Mouse (Mus musculus): ENCODE data around the gene Aqp1. TPM values are rescaled to one million over a fixed set of nuclear protein-coding genes. Genes with fewer than 3 reads are reported as not detected.

The Aqp1 gene
- total and polyA plus RNA-seq, 3 experiments = 57.2 to 95.3 TPM; not detected in 1

GRCm38 (mm10) chr6:55379641-55380335 lies 43.6 kb downstream of the Aqp1 start:
- H3K27ac ChIP-seq (ENCODE audit: control insufficient read depth, low read depth, low read length) = no peak overlapping the region
- TF ChIP-seq SMC3 (IDR thresholded peaks at IDR 0.05; ENCODE audit: low read depth, low read length) (peak; percentile 58), MAX (IDR thresholded peaks at IDR 0.05; ENCODE audit: low read length) (no peak), USF2 (IDR thresholded peaks at IDR 0.05; ENCODE audit: borderline replicate concordance in 1 of 2, insufficient read depth in 1 of 2, low read depth in 1 of 2, low read length in 2 of 2) (no peak), MAFK (IDR thresholded peaks at IDR 0.05; ENCODE audit: borderline replicate concordance, low read depth, low read length) (no peak), NELFE (IDR thresholded peaks at IDR 0.05; ENCODE audit: low read depth, low read length) (no peak), CTCF (IDR thresholded peaks at IDR 0.05 in 2 of 3, conservative IDR thresholded peaks at IDR 0.05 in 1 of 3; ENCODE audit: control insufficient read depth in 1 of 3, insufficient read depth in 1 of 3, low read depth in 2 of 3, low read length in 3 of 3, poor library complexity in 1 of 3, severe bottlenecking in 1 of 3) (peak; percentile 59 to 79 (median 63)), ZC3H11A (IDR thresholded peaks at IDR 0.05; ENCODE audit: low read depth, low read length) (no peak), MEF2A (IDR thresholded peaks at IDR 0.05; ENCODE audit: extremely low read depth, insufficient replicate concordance, low read depth, low read length, poor library complexity, severe bottlenecking) (no peak), POLR2AphosphoS2 (IDR thresholded peaks at IDR 0.05; ENCODE audit: low read length) (no peak), MXI1 (IDR thresholded peaks at IDR 0.05; ENCODE audit: low read depth, low read length) (no peak), POLR2AphosphoS5 (IDR thresholded peaks at IDR 0.05; ENCODE audit: borderline replicate concordance, low read depth, low read length) (no peak), UBTF (IDR thresholded peaks at IDR 0.05; ENCODE audit: borderline replicate concordance, insufficient read depth, low read depth, low read length) (no peak), MYC (IDR thresholded peaks at IDR 0.05; ENCODE audit: low read depth, low read length) (no peak), RAD21 (IDR thresholded peaks at IDR 0.05; ENCODE audit: low read depth, low read length) (peak; percentile 39), KAT2A (conservative IDR thresholded peaks at IDR 0.05; ENCODE audit: low read depth, low read length) (no peak), ZNF384 (IDR thresholded peaks at IDR 0.05; ENCODE audit: low read depth, low read length) (no peak), MAZ (IDR thresholded peaks at IDR 0.05; ENCODE audit: low read depth, low read length) (no peak), ELF1 (IDR thresholded peaks at IDR 0.05; ENCODE audit: low read depth, low read length) (no peak)
- no peaks in the 10 kb centered on the region for H3K36me3 ChIP-seq (ENCODE audit: control insufficient read depth in 1 of 2, insufficient read depth in 2 of 2, low read length in 2 of 2)
- no peaks in the 10 kb centered on the region for H3K9me3 ChIP-seq (replicated peaks; ENCODE audit: insufficient read depth, low read length)
- H3K79me2 ChIP-seq (ENCODE audit: control insufficient read depth, insufficient read depth, low read length, poor library complexity) = no peaks in the 10 kb centered on the region
- no peaks in the 10 kb centered on the region for H3K4me1 ChIP-seq (ENCODE audit: control insufficient read depth in 1 of 2, insufficient read depth in 2 of 2, low read length in 2 of 2)
- no peaks in the 10 kb centered on the region for H3K27me3 ChIP-seq (ENCODE audit: control insufficient read depth in 1 of 2, insufficient read depth in 2 of 2, low read length in 2 of 2)
- peak; percentile 60 for DNase-seq (ENCODE audit: low read depth, low spot score)
- no peak overlapping the region for H3K4me3 ChIP-seq (ENCODE audit: control insufficient read depth in 1 of 2, insufficient read depth in 1 of 2, low read depth in 2 of 2, low read length in 2 of 2)
- no peak overlapping the region for H3K9ac ChIP-seq (ENCODE audit: control insufficient read depth, low read depth, low read length, poor library complexity, severe bottlenecking)

- Histone ChIP-seq H3K27me3 (ENCODE audit: control insufficient read depth in 1 of 2, insufficient read depth in 2 of 2, low read length in 2 of 2) (no peaks in the 10 kb centered on the region), H3K36me3 (ENCODE audit: control insufficient read depth in 1 of 2, insufficient read depth in 2 of 2, low read length in 2 of 2) (no peaks in the 10 kb centered on the region), H3K4me1 (ENCODE audit: control insufficient read depth in 1 of 2, insufficient read depth in 2 of 2, low read length in 2 of 2) (no peaks in the 10 kb centered on the region), H3K79me2 (ENCODE audit: control insufficient read depth, insufficient read depth, low read length, poor library complexity) (no peaks in the 10 kb centered on the region), H3K27ac (ENCODE audit: control insufficient read depth, low read depth, low read length) (no peak overlapping the region), H3K9ac (ENCODE audit: control insufficient read depth, low read depth, low read length, poor library complexity, severe bottlenecking) (no peak overlapping the region), H3K4me3 (ENCODE audit: control insufficient read depth in 1 of 2, insufficient read depth in 1 of 2, low read depth in 2 of 2, low read length in 2 of 2) (no peak overlapping the region), H3K9me3 (replicated peaks; ENCODE audit: insufficient read depth, low read length) (no peaks in the 10 kb centered on the region)
- TF ChIP-seq ZNF384 (IDR thresholded peaks at IDR 0.05; ENCODE audit: low read depth, low read length) = no peak
- no peak for TF ChIP-seq EP300 (IDR thresholded peaks at IDR 0.05; ENCODE audit: low read depth in 1 of 2, low read length in 2 of 2)
- no peak for TF ChIP-seq CTCF (IDR thresholded peaks at IDR 0.05 in 2 of 3, conservative IDR thresholded peaks at IDR 0.05 in 1 of 3; ENCODE audit: control insufficient read depth in 1 of 3, insufficient read depth in 1 of 3, low read depth in 2 of 3, low read length in 3 of 3, poor library complexity in 1 of 3, severe bottlenecking in 1 of 3)
- no peak for TF ChIP-seq KAT2A (conservative IDR thresholded peaks at IDR 0.05; ENCODE audit: low read depth, low read length)
- TF ChIP-seq E2F4 (IDR thresholded peaks at IDR 0.05; ENCODE audit: borderline replicate concordance, low read depth, low read length) = no peak
- no peak for TF ChIP-seq ZC3H11A (IDR thresholded peaks at IDR 0.05; ENCODE audit: low read depth, low read length)
- no peak for TF ChIP-seq MEF2A (IDR thresholded peaks at IDR 0.05; ENCODE audit: extremely low read depth, insufficient replicate concordance, low read depth, low read length, poor library complexity, severe bottlenecking)
- TF ChIP-seq MAX (IDR thresholded peaks at IDR 0.05; ENCODE audit: low read length) = no peak
- no peak for TF ChIP-seq POLR2A (IDR thresholded peaks at IDR 0.05; ENCODE audit: control insufficient read depth in 1 of 2, insufficient read depth in 1 of 2, low read depth in 1 of 2, low read length in 2 of 2, poor library complexity in 1 of 2)
- no peak for TF ChIP-seq HCFC1 (IDR thresholded peaks at IDR 0.05; ENCODE audit: low read depth, low read length)
- TF ChIP-seq NRF1 (IDR thresholded peaks at IDR 0.05; ENCODE audit: insufficient read depth, low read depth, low read length, poor library complexity, severe bottlenecking) = no peak
- TF ChIP-seq TAL1 (IDR thresholded peaks at IDR 0.05; ENCODE audit: low read length) = no peak
- TF ChIP-seq POLR2AphosphoS5 (IDR thresholded peaks at IDR 0.05; ENCODE audit: borderline replicate concordance, low read depth, low read length) = no peak
- no peak for TF ChIP-seq MAZ (IDR thresholded peaks at IDR 0.05; ENCODE audit: low read depth, low read length)
- TF ChIP-seq USF1 (IDR thresholded peaks at IDR 0.05; ENCODE audit: low read depth, low read length) = no peak
- no peak for DNase-seq (ENCODE audit: low read depth, low spot score)
Observed at GRCm38 (mm10) chr6:55381966-55382365, 45.7 kb downstream of the Aqp1 start.

Measured in MEL (cell line).